Mouse (Mus musculus) erythroblast, embryonic 14.5 days (primary cell): ENCODE results near the gene Plcb2.

Source experiments
- GATA1 ChIP-seq: IDR thresholded peaks from 2 replicates; pipeline ENCODE4 v1.6.1; 2012; ENCODE audit warnings: low read length, inconsistent platforms, mixed read lengths
- TAL1 ChIP-seq: IDR thresholded peaks from 3 replicates; pipeline ENCODE4 v1.6.1; 2012; ENCODE audit warnings: low read length, inconsistent platforms, mixed read lengths

- TF ChIP-seq GATA1 (no peak), TAL1 (no peak)
Measured at GRCm38 (mm10) chr2:118693370-118693966, 34.8 kb downstream of the Plcb2 start.
